Mouse (Mus musculus): ENCODE data around the gene Map4k1. TPM values are rescaled to one million over a fixed set of nuclear protein-coding genes. Genes with fewer than 3 reads are reported as not detected.

Map4k1 gene
- polyA plus RNA-seq (2017; shearing (Covaris generic)) = 100 to 1,000 TPM in 1 of 2 experiments, 10 to 100 TPM in 1; 93.7 to 171 TPM

- peak; percentile 83 for ATAC-seq
Observed at GRCm38 (mm10) chr7:28981651-28982273, at the start of gene Map4k1, which contains the start of gene Eif3k. TSS of gene Map4k1 (plus strand) at chr7:28982050. TSS of gene Eif3k (minus strand) at chr7:28981864.

- ATAC-seq = no peak
Observed at GRCm38 (mm10) chr7:28932421-28933041, 49.3 kb upstream of the Map4k1 start.

- ATAC-seq = no peak
Observed at GRCm38 (mm10) chr7:28933825-28934224, 48.0 kb upstream of the Map4k1 start.

GRCm38 (mm10) chr7:28936787-28937186, 45.1 kb upstream of the Map4k1 start:
- ATAC-seq = no peak

- ATAC-seq = no peak
Observed at GRCm38 (mm10) chr7:28938654-28939053, 43.2 kb upstream of the Map4k1 start.

- ATAC-seq = no peak
Observed at GRCm38 (mm10) chr7:28939418-28940183, 42.2 kb upstream of the Map4k1 start.

GRCm38 (mm10) chr7:28941129-28941528, 40.7 kb upstream of the Map4k1 start:
- ATAC-seq = no peak

- ATAC-seq = no peak
Observed at GRCm38 (mm10) chr7:28941542-28941941, 40.3 kb upstream of the Map4k1 start.

- ATAC-seq = peak; percentile 44
Observed at GRCm38 (mm10) chr7:28943451-28944180, 38.2 kb upstream of the Map4k1 start.

GRCm38 (mm10) chr7:28944756-28945415, 37.0 kb upstream of the Map4k1 start:
- peak; percentile 80 for ATAC-seq

GRCm38 (mm10) chr7:28945416-28946270, 36.2 kb upstream of the Map4k1 start:
- ATAC-seq = peak; percentile 8

GRCm38 (mm10) chr7:28946271-28946610, 35.6 kb upstream of the Map4k1 start:
- ATAC-seq = no peak

GRCm38 (mm10) chr7:28948746-28949145, 33.1 kb upstream of the Map4k1 start:
- no peak for ATAC-seq

- ATAC-seq = no peak
Observed at GRCm38 (mm10) chr7:28949298-28949697, 32.6 kb upstream of the Map4k1 start.

- no peak for ATAC-seq
Observed at GRCm38 (mm10) chr7:28950346-28951037, 31.4 kb upstream of the Map4k1 start.

- ATAC-seq = no peak
Observed at GRCm38 (mm10) chr7:28951764-28952163, 30.1 kb upstream of the Map4k1 start.

GRCm38 (mm10) chr7:28952786-28953185, 29.1 kb upstream of the Map4k1 start:
- no peak for ATAC-seq

- no peak for ATAC-seq
Observed at GRCm38 (mm10) chr7:28953476-28954376, 28.1 kb upstream of the Map4k1 start.

- ATAC-seq = no peak
Observed at GRCm38 (mm10) chr7:28954773-28955172, 27.1 kb upstream of the Map4k1 start.
